Mouse (Mus musculus): ENCODE measurements around the gene Nop56. TPM values are rescaled to one million over a fixed set of nuclear protein-coding genes. Genes with fewer than 3 reads are reported as not detected.

Gene Nop56
- 319 and 357 TPM in 2 replicates for polyA plus RNA-seq (2012; rRNA removed)
- polyA plus RNA-seq (2014; fragmentation: Nextera tagmentation; extraction: Ambion mirVana), result 253 and 255 TPM in 2 replicates

- peak; percentile 99; the same call in 1 of the 2 replicates for TF ChIP-seq POLR2A (IDR thresholded peaks at IDR 0.05; ENCODE audit: borderline replicate concordance, extremely low read depth, insufficient read depth, insufficient read length)
- under 1% methylated on average over 66 of the region's 68 CpGs for WGBS
- Histone ChIP-seq H3K4me1 (ENCODE audit: control insufficient read depth, insufficient read depth, low read length) (peaks cover 7% of the 10 kb centered on the region), H3K4me3 (replicated peaks; ENCODE audit: low read length) (peak within 1 kb of the TSS; percentile 75), H3K27ac (replicated peaks; ENCODE audit: low read depth, low read length) (peak within 1 kb of the TSS; percentile 88), H3K27me3 (ENCODE audit: control insufficient read depth, insufficient read depth, low read length) (no peaks in the 10 kb centered on the region), H3K9me3 (ENCODE audit: control insufficient read depth, low read length) (no peaks in the 10 kb centered on the region), H3K36me3 (ENCODE audit: control insufficient read depth, insufficient read depth, low read length) (peaks cover 37% of the 10 kb centered on the region), H3K9ac (ENCODE audit: low read depth, low read length, severe bottlenecking) (peak within 1 kb of the TSS; percentile 84), H3K4me2 (replicated peaks; ENCODE audit: low read depth, low read length, severe bottlenecking) (peak within 1 kb of the TSS; percentile 90)
- peak; percentile 97 for ATAC-seq (ENCODE audit: low FRiP score, low read depth)
- DNase-seq (ENCODE audit: low spot score), result peak; percentile 99
These were observed at the start of gene Nop56 for GRCm38 (mm10) chr2:130274149-130274861. Gene Nop56, plus strand, starts transcription at chr2:130274430.

- 55% methylated on average over 9 of the region's 9 CpGs for WGBS
- DNase-seq (ENCODE audit: low spot score), result no peak
- ATAC-seq (ENCODE audit: low FRiP score, low read depth), result no peak
- Histone ChIP-seq H3K27ac (replicated peaks; ENCODE audit: low read depth, low read length) (no peak overlapping the region), H3K4me1 (ENCODE audit: control insufficient read depth, insufficient read depth, low read length) (no peaks in the 10 kb centered on the region), H3K4me2 (replicated peaks; ENCODE audit: low read depth, low read length, severe bottlenecking) (no peak overlapping the region), H3K9ac (ENCODE audit: low read depth, low read length, severe bottlenecking) (no peak overlapping the region), H3K27me3 (ENCODE audit: control insufficient read depth, insufficient read depth, low read length) (no peaks in the 10 kb centered on the region), H3K4me3 (replicated peaks; ENCODE audit: low read length) (no peak overlapping the region), H3K36me3 (ENCODE audit: control insufficient read depth, insufficient read depth, low read length) (no peaks in the 10 kb centered on the region), H3K9me3 (ENCODE audit: control insufficient read depth, low read length) (no peaks in the 10 kb centered on the region)
- TF ChIP-seq POLR2A (IDR thresholded peaks at IDR 0.05; ENCODE audit: borderline replicate concordance, extremely low read depth, insufficient read depth, insufficient read length), result no peak
These were observed 27.3 kb upstream of the Nop56 start for GRCm38 (mm10) chr2:130246912-130247311.

- Histone ChIP-seq H3K4me3 (replicated peaks; ENCODE audit: low read length) (no peak overlapping the region), H3K9me3 (ENCODE audit: control insufficient read depth, low read length) (no peaks in the 10 kb centered on the region), H3K9ac (ENCODE audit: low read depth, low read length, severe bottlenecking) (no peak overlapping the region), H3K27me3 (ENCODE audit: control insufficient read depth, insufficient read depth, low read length) (no peaks in the 10 kb centered on the region), H3K4me2 (replicated peaks; ENCODE audit: low read depth, low read length, severe bottlenecking) (no peak overlapping the region), H3K36me3 (ENCODE audit: control insufficient read depth, insufficient read depth, low read length) (no peaks in the 10 kb centered on the region), H3K4me1 (ENCODE audit: control insufficient read depth, insufficient read depth, low read length) (no peaks in the 10 kb centered on the region), H3K27ac (replicated peaks; ENCODE audit: low read depth, low read length) (no peak overlapping the region)
- no peak for ATAC-seq (ENCODE audit: low FRiP score, low read depth)
- WGBS, result 77% methylated on average over 7 of the region's 7 CpGs
- TF ChIP-seq POLR2A (IDR thresholded peaks at IDR 0.05; ENCODE audit: borderline replicate concordance, extremely low read depth, insufficient read depth, insufficient read length), result no peak
- no peak for DNase-seq (ENCODE audit: low spot score)
These were observed 26.0 kb upstream of the Nop56 start for GRCm38 (mm10) chr2:130248226-130248625.

GRCm38 (mm10) chr2:130256762-130257161 lies 17.5 kb upstream of the Nop56 start:
- Histone ChIP-seq H3K36me3 (ENCODE audit: control insufficient read depth, insufficient read depth, low read length) (no peaks in the 10 kb centered on the region), H3K27me3 (ENCODE audit: control insufficient read depth, insufficient read depth, low read length) (no peaks in the 10 kb centered on the region), H3K4me2 (replicated peaks; ENCODE audit: low read depth, low read length, severe bottlenecking) (no peak overlapping the region), H3K4me1 (ENCODE audit: control insufficient read depth, insufficient read depth, low read length) (no peaks in the 10 kb centered on the region), H3K27ac (replicated peaks; ENCODE audit: low read depth, low read length) (no peak overlapping the region), H3K4me3 (replicated peaks; ENCODE audit: low read length) (no peak overlapping the region), H3K9ac (ENCODE audit: low read depth, low read length, severe bottlenecking) (no peak overlapping the region), H3K9me3 (ENCODE audit: control insufficient read depth, low read length) (no peaks in the 10 kb centered on the region)
- ATAC-seq (ENCODE audit: low FRiP score, low read depth) (no peak), DNase-seq (ENCODE audit: low spot score) (no peak)
- WGBS, result 62% methylated on average over 4 of the region's 4 CpGs
- no peak for TF ChIP-seq POLR2A (IDR thresholded peaks at IDR 0.05; ENCODE audit: borderline replicate concordance, extremely low read depth, insufficient read depth, insufficient read length)

GRCm38 (mm10) chr2:130260822-130261221 lies 13.4 kb upstream of the Nop56 start:
- Histone ChIP-seq H3K9ac (ENCODE audit: low read depth, low read length, severe bottlenecking) (no peak overlapping the region), H3K27ac (replicated peaks; ENCODE audit: low read depth, low read length) (no peak overlapping the region), H3K9me3 (ENCODE audit: control insufficient read depth, low read length) (no peaks in the 10 kb centered on the region), H3K36me3 (ENCODE audit: control insufficient read depth, insufficient read depth, low read length) (no peaks in the 10 kb centered on the region), H3K4me3 (replicated peaks; ENCODE audit: low read length) (no peak overlapping the region), H3K4me1 (ENCODE audit: control insufficient read depth, insufficient read depth, low read length) (no peaks in the 10 kb centered on the region), H3K27me3 (ENCODE audit: control insufficient read depth, insufficient read depth, low read length) (no peaks in the 10 kb centered on the region), H3K4me2 (replicated peaks; ENCODE audit: low read depth, low read length, severe bottlenecking) (no peak overlapping the region)
- no peak for DNase-seq (ENCODE audit: low spot score)
- WGBS, result 73% methylated on average over 4 of the region's 4 CpGs
- no peak for TF ChIP-seq POLR2A (IDR thresholded peaks at IDR 0.05; ENCODE audit: borderline replicate concordance, extremely low read depth, insufficient read depth, insufficient read length)
- ATAC-seq (ENCODE audit: low FRiP score, low read depth), result no peak
